Mouse (Mus musculus) intestine, postnatal 0 days (tissue): ENCODE data around the gene Zfp14. TPM values are rescaled to one million over a fixed set of nuclear protein-coding genes. Genes with fewer than 3 reads are reported as not detected.

Experiments
- ATAC-seq: fragments of 200-750 bp; cut with Nextera tagmentation; 2 replicates; pipeline ENCODE4 v1.8.0; 2017; ENCODE audit warnings: mild to moderate bottlenecking, moderate TSS enrichment, moderate library complexity
- H3K27ac ChIP-seq: fragments of 300-500 bp; sonication (generic); 2 replicates; pipeline ENCODE4 v1.5.1; 2014; ENCODE audit warnings: mild to moderate bottlenecking, low read depth, low read length, moderate library complexity
- H3K27me3 ChIP-seq: fragments of 300-500 bp; sonication (generic); replicated peaks from 2 replicates; pipeline ENCODE4 v1.6.1; 2014; ENCODE audit warnings: low read length, mixed read lengths; ENCODE audit not compliant: control insufficient read depth, insufficient read depth
- H3K36me3 ChIP-seq: fragments of 300-500 bp; sonication (generic); 2 replicates; pipeline ENCODE4 v1.6.1; 2014; ENCODE audit warnings: mild to moderate bottlenecking, moderate library complexity; ENCODE audit not compliant: control insufficient read depth, insufficient read depth
- H3K4me1 ChIP-seq: fragments of 300-500 bp; sonication (generic); replicated peaks from 2 replicates; pipeline ENCODE4 v1.6.1; 2014; ENCODE audit warnings: antibody characterized with exemption, low read length, mixed read lengths; ENCODE audit not compliant: control insufficient read depth, insufficient read depth
- H3K4me2 ChIP-seq: fragments of 300-500 bp; sonication (generic); replicated peaks from 2 replicates; pipeline ENCODE4 v1.6.1; 2014; ENCODE audit warnings: low read depth, mild to moderate bottlenecking, moderate library complexity
- H3K4me3 ChIP-seq: fragments of 300-500 bp; sonication (generic); 2 replicates; pipeline ENCODE4 v1.5.1; 2014; ENCODE audit warnings: low read depth, low read length
- H3K9ac ChIP-seq: fragments of 300-500 bp; sonication (generic); 2 replicates; pipeline ENCODE4 v1.6.1; 2014; ENCODE audit warnings: mild to moderate bottlenecking, low read depth, low read length
- H3K9me3 ChIP-seq: fragments of 300-500 bp; sonication (generic); 2 replicates; pipeline ENCODE4 v1.6.1; 2016; ENCODE audit warnings: mixed run types; ENCODE audit not compliant: control insufficient read depth
- CTCF ChIP-seq: sonication (generic); IDR thresholded peaks from 2 replicates; pipeline ENCODE4 v1.5.1; 2016; ENCODE audit warnings: low read depth, mild to moderate bottlenecking, control low read depth, antibody characterized with exemption, moderate library complexity
- WGBS: fragments of 180-500 bp; shearing (Covaris S2); extraction: QIAGEN DNeasy Blood & Tissue Kit; methylation state at CpG from one replicate; pipeline ENCODE4 v1.1.7; 2014; 5-methylcytosine and 5-hydroxymethylcytosine counted together
- polyA plus RNA-seq: library from polyadenylated mRNA; unstranded; fragments of >200 nt; fragmentation: Nextera tagmentation; extraction: Ambion mirVana; gene quantifications from 2 replicates; pipeline ENCODE4 v1.2.1, GENCODE M21; 2015

The Zfp14 gene
- polyA plus RNA-seq, 1 experiment from 2014 or later: 0.93 TPM

DNA sequence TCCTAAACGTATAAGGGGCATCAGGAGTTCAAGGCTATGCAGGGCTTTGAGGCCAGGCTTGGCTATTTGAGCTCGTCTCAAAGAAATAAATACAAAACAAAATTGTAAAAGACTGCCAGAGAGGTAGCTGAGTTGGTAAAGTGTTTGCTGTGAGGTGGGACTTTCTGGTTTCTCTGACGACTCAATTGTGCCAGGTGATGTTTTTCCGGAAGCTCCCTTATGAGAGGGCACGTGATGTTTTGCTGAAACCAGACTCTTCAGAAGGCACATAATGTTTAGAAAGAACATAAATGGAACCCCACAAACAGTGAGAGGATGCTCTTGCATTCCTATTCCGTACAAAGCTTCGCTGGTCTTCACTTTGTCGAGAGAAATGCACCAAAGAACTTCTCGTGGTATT lies 41.5 kb upstream of the Zfp14 start:
- no peak for ATAC-seq
- no peak for TF ChIP-seq CTCF
- Histone ChIP-seq H3K9ac (no peak overlapping the region), H3K4me1 (0 out of 2 replicates have a peak, but pooled peaks cover 4% of the 10 kb centered on the region), H3K36me3 (no peaks in the 10 kb centered on the region), H3K4me3 (no peak overlapping the region), H3K9me3 (no peaks in the 10 kb centered on the region), H3K4me2 (no peak overlapping the region), H3K27ac (no peak overlapping the region), H3K27me3 (no peaks in the 10 kb centered on the region)
- WGBS: 85% methylated on average over 9 of the region's 9 CpGs

DNA sequence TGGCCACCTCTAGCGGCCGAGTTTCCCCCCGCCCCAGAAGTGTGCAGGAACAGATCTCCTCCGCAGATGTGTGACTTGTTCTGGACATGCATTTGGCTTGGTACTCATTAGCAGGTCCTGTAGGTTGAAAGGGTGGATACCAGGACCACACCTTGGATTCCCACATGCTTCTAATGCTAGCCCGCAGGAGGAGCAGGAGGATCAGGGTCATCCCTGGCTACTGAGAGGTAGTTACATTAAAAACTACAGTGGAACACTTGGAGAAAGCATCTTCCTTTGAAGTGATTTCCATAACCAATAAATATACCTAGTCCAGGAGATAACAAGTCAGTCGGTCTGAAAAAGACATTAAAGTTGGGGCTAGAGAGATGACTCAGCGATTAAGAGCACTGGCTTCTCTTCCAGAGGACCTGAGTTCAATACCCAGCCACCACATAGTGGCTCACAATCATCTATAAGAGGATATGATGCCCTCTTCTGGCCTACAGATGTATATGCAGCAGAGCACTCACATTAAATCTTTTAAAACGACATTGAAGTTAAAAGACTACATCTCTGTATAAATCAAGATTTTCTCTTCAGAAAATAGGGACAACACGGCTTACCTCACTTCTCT lies 39.9 kb upstream of the Zfp14 start:
- 9% methylated on average over 9 of the region's 9 CpGs for WGBS
- Histone ChIP-seq H3K4me2 (peak overlapping the region; percentile 80), H3K9ac (0 out of 2 replicates have a peak overlapping the region, but pooled peaks have one; percentile 73), H3K4me1 (0 out of 2 replicates have a peak, but pooled peaks cover 4% of the 10 kb centered on the region), H3K9me3 (no peaks in the 10 kb centered on the region), H3K4me3 (peak overlapping the region; percentile 59), H3K27ac (0 out of 2 replicates have a peak overlapping the region, but pooled peaks have one; percentile 16), H3K27me3 (no peaks in the 10 kb centered on the region), H3K36me3 (0 out of 2 replicates have a peak, but pooled peaks cover 3% of the 10 kb centered on the region)
- TF ChIP-seq CTCF: peak; percentile 70
- ATAC-seq: no peak

DNA sequence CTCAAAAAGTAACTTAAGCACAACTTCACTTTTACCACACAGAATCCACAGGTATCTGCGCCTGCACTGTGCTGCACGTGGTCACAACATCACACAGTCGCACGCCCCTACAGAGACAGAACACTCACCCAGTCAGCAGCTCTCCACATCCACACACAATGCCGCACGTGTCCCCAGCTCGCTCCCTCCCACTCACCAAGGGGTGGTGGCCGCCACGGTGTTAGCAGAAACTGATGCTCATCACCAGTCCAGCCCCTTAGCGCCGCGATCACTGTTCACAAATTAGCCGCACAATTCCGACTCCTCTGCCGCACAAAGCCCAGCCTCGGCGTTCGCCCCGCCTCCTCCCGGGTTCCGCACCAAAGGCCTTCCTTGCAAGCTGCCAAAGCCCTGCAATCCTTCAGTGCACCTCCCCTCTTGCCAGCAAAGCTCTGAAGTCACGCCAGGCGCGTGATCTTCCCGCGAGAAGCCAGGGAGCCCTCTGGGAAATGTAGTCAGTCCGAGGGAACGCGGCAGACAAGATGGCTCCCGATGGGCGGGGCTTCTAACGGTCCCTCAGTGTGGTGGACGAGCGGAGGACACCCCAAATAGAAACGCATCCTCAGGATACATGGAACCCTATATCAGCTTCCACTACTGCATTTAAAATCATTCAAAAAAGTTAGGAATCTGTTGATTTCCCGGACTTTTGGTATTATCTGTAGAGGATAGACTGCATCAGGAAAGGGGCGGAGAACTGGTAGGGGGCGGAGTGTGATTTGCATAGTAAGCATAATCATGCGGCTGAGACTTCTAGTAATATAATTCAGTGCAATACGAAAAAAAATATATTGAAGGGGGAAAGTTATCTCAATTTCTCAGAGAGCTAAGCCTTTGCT lies 39.2 kb upstream of the Zfp14 start, which contains the start of the genes Gm26920 and Zfp566:
Gene Gm26920, minus strand, starts transcription at position 319 of the 878 bp plus-strand sequence.
Gene Zfp566, minus strand, starts transcription at position 436 of the 878 bp plus-strand sequence.
- H3K4me2 ChIP-seq: peak within 1 kb of the TSS; percentile 80
- under 1% methylated on average over 40 of the region's 40 CpGs for WGBS
- H3K9ac ChIP-seq: peak within 1 kb of the TSS; percentile 73
- 0 out of 2 replicates have a peak, but pooled peaks cover 4% of the 10 kb centered on the region for H3K4me1 ChIP-seq
- peak; percentile 91 for ATAC-seq
- H3K27me3 ChIP-seq: no peaks in the 10 kb centered on the region
- no peaks in the 10 kb centered on the region for H3K9me3 ChIP-seq
- peaks cover 9% of the 10 kb centered on the region; the same call in 1 of the 2 replicates for H3K36me3 ChIP-seq
- peak within 1 kb of the TSS; percentile 35 for H3K27ac ChIP-seq
- TF ChIP-seq CTCF: no peak
- peak within 1 kb of the TSS; percentile 59 for H3K4me3 ChIP-seq

DNA sequence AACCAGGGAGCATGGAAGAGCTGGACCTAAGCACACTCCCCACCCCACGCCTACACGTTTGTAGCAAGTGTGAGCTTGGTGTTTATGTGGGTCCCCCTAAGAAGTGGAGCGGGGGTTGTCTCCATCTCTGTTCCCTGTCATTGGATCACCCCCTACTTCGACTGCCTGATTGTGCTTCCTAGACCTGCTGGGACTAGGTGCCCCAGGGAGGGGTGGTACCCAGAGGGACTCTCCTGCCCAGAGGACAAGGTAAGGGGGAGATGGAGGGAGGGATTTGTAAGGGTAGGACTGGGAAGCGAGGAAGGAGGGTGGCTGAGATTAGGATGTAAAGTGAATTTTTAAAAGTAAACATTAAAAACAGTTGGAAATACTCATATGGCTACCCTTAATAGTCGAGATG lies 38.2 kb upstream of the Zfp14 start:
- peak overlapping the region; percentile 59 for H3K4me3 ChIP-seq
- H3K27ac ChIP-seq: no peak overlapping the region
- WGBS: 22% methylated on average over 6 of the region's 6 CpGs
- no peak for ATAC-seq
- H3K9me3 ChIP-seq: no peaks in the 10 kb centered on the region
- H3K4me1 ChIP-seq: 0 out of 2 replicates have a peak, but pooled peaks cover 4% of the 10 kb centered on the region
- no peak for TF ChIP-seq CTCF
- peak overlapping the region; percentile 73; the same call in 1 of the 2 replicates for H3K9ac ChIP-seq
- H3K36me3 ChIP-seq: peaks cover 11% of the 10 kb centered on the region; the same call in 1 of the 2 replicates
- peak overlapping the region; percentile 80 for H3K4me2 ChIP-seq
- no peaks in the 10 kb centered on the region for H3K27me3 ChIP-seq

DNA sequence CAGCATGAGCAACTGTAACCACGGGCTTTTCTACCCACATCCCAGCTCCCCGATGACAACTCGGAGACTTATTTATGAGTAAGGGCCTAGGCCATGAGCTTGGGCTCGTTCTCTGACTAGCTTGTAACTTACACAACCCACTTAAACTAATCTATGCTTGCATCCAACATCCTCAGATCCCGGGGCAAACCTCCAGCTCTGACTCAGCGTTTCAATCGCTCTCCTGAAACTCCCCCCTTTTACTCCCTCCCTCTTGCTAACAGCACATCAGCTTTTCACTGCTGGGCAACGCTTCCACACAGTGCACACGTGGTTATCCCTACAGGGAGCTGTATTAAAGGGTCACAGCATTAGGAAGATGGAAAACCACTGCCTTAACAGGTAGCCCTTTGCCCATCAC lies 35.3 kb upstream of the Zfp14 start:
- no peak overlapping the region for H3K4me2 ChIP-seq
- H3K9me3 ChIP-seq: no peaks in the 10 kb centered on the region
- 86% methylated on average over 9 of the region's 9 CpGs for WGBS
- no peak overlapping the region for H3K27ac ChIP-seq
- no peak overlapping the region for H3K4me3 ChIP-seq
- no peak for ATAC-seq
- no peak overlapping the region for H3K9ac ChIP-seq
- TF ChIP-seq CTCF: no peak
- H3K36me3 ChIP-seq: peaks cover 11% of the 10 kb centered on the region; the same call in 1 of the 2 replicates
- H3K4me1 ChIP-seq: no peaks in the 10 kb centered on the region
- no peaks in the 10 kb centered on the region for H3K27me3 ChIP-seq
